ENCODE assay signal across 9 mouse cellular contexts in genomic region chr5:114139175-114139574, GRCm38 (mm10). TPM values are rescaled to one million over a fixed set of nuclear protein-coding genes. Genes with fewer than 3 reads are reported as not detected.
DNase-seq lines count a peak whose midpoint lies in the region; ATAC-seq and TF ChIP-seq lines count a peak whose summit lies in the region.
"Had no signal": no experiment of that assay in that cellular context is flagged by ENCODE, and none has a peak within 500 bp of the region (broad histone marks: within the 10 kb centered on the region; RNA-seq: fewer than 3 reads in every experiment).

No protein-coding gene starts in this region.

- no peak overlapping the region for H3K9ac ChIP-seq in embryonic facial prominence, embryonic 13.5 days
- no peak overlapping the region for H3K9ac ChIP-seq in midbrain, postnatal 0 days (replicated peaks; ENCODE audit: low read length, poor library complexity, severe bottlenecking)

- H3K9me3 ChIP-seq in embryonic facial prominence, embryonic 13.5 days: no peaks in the 10 kb centered on the region
- H3K9me3 ChIP-seq in heart, embryonic 10.5 days: no peaks in the 10 kb centered on the region
- no peaks in the 10 kb centered on the region for H3K9me3 ChIP-seq in midbrain, postnatal 0 days (ENCODE audit: low read length)

- intact Hi-C loops in left cerebral cortex, postnatal 4 days (cut with DNase I): no loop called here

- TF ChIP-seq CTCF in midbrain, postnatal 0 days (IDR thresholded peaks at IDR 0.05): no peak

- H3K4me2 ChIP-seq in embryonic facial prominence, embryonic 13.5 days: no peak overlapping the region
- no peak overlapping the region for H3K4me2 ChIP-seq in midbrain, postnatal 0 days (ENCODE audit: low read depth, low read length, poor library complexity, severe bottlenecking)

- H3K27me3 ChIP-seq in embryonic facial prominence, embryonic 13.5 days: no peaks in the 10 kb centered on the region
- H3K27me3 ChIP-seq in heart, embryonic 10.5 days (ENCODE audit: insufficient read depth, poor library complexity, severe bottlenecking): no peaks in the 10 kb centered on the region
- no peaks in the 10 kb centered on the region for H3K27me3 ChIP-seq in midbrain, postnatal 0 days (ENCODE audit: insufficient read depth, low read length)

- H3K4me1 ChIP-seq in embryonic facial prominence, embryonic 13.5 days: peaks cover 11% of the 10 kb centered on the region; the same call in 1 of the 2 replicates
- peaks cover 47% of the 10 kb centered on the region for H3K4me1 ChIP-seq in heart, embryonic 10.5 days
- H3K4me1 ChIP-seq in midbrain, postnatal 0 days (ENCODE audit: insufficient read depth, low read length): peaks cover 4% of the 10 kb centered on the region; the same call in 1 of the 2 replicates

- no peak overlapping the region for H3K4me3 ChIP-seq in embryonic facial prominence, embryonic 13.5 days
- no peak overlapping the region for H3K4me3 ChIP-seq in heart, embryonic 10.5 days
- no peak overlapping the region for H3K4me3 ChIP-seq in midbrain, postnatal 0 days (ENCODE audit: low read depth, low read length)

- ATAC-seq in embryonic facial prominence, embryonic 13.5 days (ENCODE audit: insufficient number of reproducible peaks, insufficient read depth, low FRiP score, low TSS enrichment, low read depth): no peak
- peak; percentile 89 for ATAC-seq in midbrain, postnatal 0 days (ENCODE audit: low FRiP score)

- peaks cover 41% of the 10 kb centered on the region for H3K36me3 ChIP-seq in embryonic facial prominence, embryonic 13.5 days
- peaks cover 58% of the 10 kb centered on the region for H3K36me3 ChIP-seq in heart, embryonic 10.5 days
- H3K36me3 ChIP-seq in midbrain, postnatal 0 days (ENCODE audit: insufficient read depth, low read length): no peaks in the 10 kb centered on the region

- H3K27ac ChIP-seq in embryonic facial prominence, embryonic 13.5 days: peak overlapping the region; percentile 51
- peak overlapping the region; percentile 53 for H3K27ac ChIP-seq in heart, embryonic 10.5 days
- peak overlapping the region; percentile 57 for H3K27ac ChIP-seq in midbrain, postnatal 0 days (ENCODE audit: low read depth, low read length)

- DNase-seq in cerebellum, adult 18-20 months: peak; percentile 32 to 57
- DNase-seq in cerebellum, adult 11 months: no peak
- DNase-seq in heart, embryonic 10.5 days (ENCODE audit: low spot score): no peak
- peak; percentile 80 to 89 for DNase-seq in kidney, adult 8-10 months
- peak; percentile 92 for DNase-seq in left cerebral cortex, postnatal 4 days
- peak; percentile 98 for DNase-seq in midbrain, postnatal 0 days (ENCODE audit: low spot score)
- peak; percentile 22 to 79 for DNase-seq in urinary bladder, postnatal 36 days (ENCODE audit: low spot score in 2 of 2)

- WGBS in embryonic facial prominence, embryonic 13.5 days: 68% methylated on average over 9 of the region's 9 CpGs
- 55% methylated on average over 9 of the region's 9 CpGs for WGBS in heart, embryonic 10.5 days
- 21% methylated on average over 9 of the region's 9 CpGs for WGBS in midbrain, postnatal 0 days

RNA-seq across cellular contexts. Expression of gene Acacb, which starts 7.2 kb away (rescaled TPM):
- polyA plus RNA-seq in embryonic facial prominence, embryonic 13.5 days (2015; fragmentation: Nextera tagmentation; extraction: Ambion mirVana): 2.7 and 3.6 TPM in 2 replicates
- 5.8 and 11.7 TPM in 2 replicates for polyA plus RNA-seq in heart, embryonic 10.5 days (2016; fragmentation: Nextera tagmentation; extraction: Ambion mirVana)
- 1 to 10 TPM; 2.4 to 3.8 TPM for total RNA-seq in left cerebral cortex, postnatal 4 days (2021)
- 2.0 and 2.7 TPM in 2 replicates for total RNA-seq in midbrain, postnatal 0 days (2014; rRNA removed)
- 5.6 and 6.5 TPM in 2 replicates for polyA plus RNA-seq in midbrain, postnatal 0 days (2015; fragmentation: Nextera tagmentation; extraction: Ambion mirVana)
- total RNA-seq: neutrophil, adult 5-6 weeks had no signal

RNA-seq across cellular contexts. Expression of gene Ung, which starts 9.0 kb away (rescaled TPM):
- polyA plus RNA-seq in embryonic facial prominence, embryonic 13.5 days (2015; fragmentation: Nextera tagmentation; extraction: Ambion mirVana): 43.6 and 48.2 TPM in 2 replicates
- polyA plus RNA-seq in heart, embryonic 10.5 days (2016; fragmentation: Nextera tagmentation; extraction: Ambion mirVana): 68.1 and 70.9 TPM in 2 replicates
- total RNA-seq in left cerebral cortex, postnatal 4 days (2021): 1 to 10 TPM; 5.6 to 6.0 TPM
- 7.9 and 9.4 TPM in 2 replicates for total RNA-seq in midbrain, postnatal 0 days (2014; rRNA removed)
- polyA plus RNA-seq in midbrain, postnatal 0 days (2015; fragmentation: Nextera tagmentation; extraction: Ambion mirVana): 6.7 and 8.0 TPM in 2 replicates

RNA-seq across cellular contexts. Expression of gene Alkbh2, which starts 11.2 kb away (rescaled TPM):
- polyA plus RNA-seq in embryonic facial prominence, embryonic 13.5 days (2015; fragmentation: Nextera tagmentation; extraction: Ambion mirVana): 11.7 and 11.8 TPM in 2 replicates
- 13.0 and 13.2 TPM in 2 replicates for polyA plus RNA-seq in heart, embryonic 10.5 days (2016; fragmentation: Nextera tagmentation; extraction: Ambion mirVana)
- 1 to 10 TPM; 6.2 to 6.9 TPM for total RNA-seq in left cerebral cortex, postnatal 4 days (2021)
- 6.3 and 6.4 TPM in 2 replicates for total RNA-seq in midbrain, postnatal 0 days (2014; rRNA removed)
- 6.1 and 7.4 TPM in 2 replicates for polyA plus RNA-seq in midbrain, postnatal 0 days (2015; fragmentation: Nextera tagmentation; extraction: Ambion mirVana)

RNA-seq across cellular contexts. Expression of gene Svop, which starts 47.8 kb away (rescaled TPM):
- 0.86 and 1.1 TPM in 2 replicates for polyA plus RNA-seq in embryonic facial prominence, embryonic 13.5 days (2015; fragmentation: Nextera tagmentation; extraction: Ambion mirVana)
- 0.23 and 0.46 TPM in 2 replicates for polyA plus RNA-seq in heart, embryonic 10.5 days (2016; fragmentation: Nextera tagmentation; extraction: Ambion mirVana)
- total RNA-seq in left cerebral cortex, postnatal 4 days (2021): 100 to 1,000 TPM; 107 to 115 TPM
- total RNA-seq in midbrain, postnatal 0 days (2014; rRNA removed): 175 and 176 TPM in 2 replicates
- 105 and 109 TPM in 2 replicates for polyA plus RNA-seq in midbrain, postnatal 0 days (2015; fragmentation: Nextera tagmentation; extraction: Ambion mirVana)
- total RNA-seq: neutrophil, adult 5-6 weeks had no signal

Comparison
In these comparisons a context has a peak if more than half of its experiments do, and no peak if none do; other contexts are left out.
1. DNase-seq: peak in cerebellum, adult 18-20 months (2 of 2), kidney, adult 8-10 months (2 of 2), left cerebral cortex, postnatal 4 days (single experiment), midbrain, postnatal 0 days (single experiment) and urinary bladder, postnatal 36 days (2 of 2); none in cerebellum, adult 11 months (single experiment) and heart, embryonic 10.5 days (single experiment).
2. Peak in every context shown above with its lines, with median percentiles within 50 percentile points of each other: H3K27ac ChIP-seq.